Mouse (Mus musculus) midbrain, embryonic 16.5 days (tissue): Measurements from ENCODE around the gene Celf5. TPM values are rescaled to one million over a fixed set of nuclear protein-coding genes. Genes with fewer than 3 reads are reported as not detected.
A peak's percentile ranks its signal among the peaks of the same experiment; 100 is the strongest.
"Not testable (repeated sequence)": the region's sequence is repeated elsewhere in the genome, so short reads cannot be mapped to it uniquely, and the experiment has no call there.

Source experiments
- ATAC-seq: fragments of 200-750 bp; cut with Nextera tagmentation; 2 replicates; pipeline ENCODE4 v1.8.0; 2017; ENCODE audit warnings: moderate TSS enrichment
- H3K27ac ChIP-seq: fragments of 300-500 bp; sonication (generic); 2 replicates; pipeline ENCODE4 v1.5.1; 2014; ENCODE audit warnings: mild to moderate bottlenecking, low read length, mixed read lengths
- H3K27me3 ChIP-seq: fragments of 300-500 bp; sonication (generic); 2 replicates; pipeline ENCODE4 v1.6.1; 2014; ENCODE audit warnings: low read depth, low read length, mixed read lengths; ENCODE audit not compliant: control insufficient read depth, insufficient read depth
- H3K36me3 ChIP-seq: fragments of 300-500 bp; sonication (generic); 2 replicates; pipeline ENCODE4 v1.6.1; 2014; ENCODE audit warnings: mild to moderate bottlenecking, low read length, moderate library complexity, mixed read lengths; ENCODE audit not compliant: control insufficient read depth, insufficient read depth
- H3K4me1 ChIP-seq: fragments of 300-500 bp; sonication (generic); 2 replicates; pipeline ENCODE4 v1.6.1; 2014; ENCODE audit warnings: mild to moderate bottlenecking, low read length, mixed read lengths; ENCODE audit not compliant: control insufficient read depth, insufficient read depth
- H3K4me2 ChIP-seq: fragments of 300-500 bp; sonication (generic); 2 replicates; pipeline ENCODE4 v1.6.1; 2014; ENCODE audit warnings: mild to moderate bottlenecking, low read length, mixed read lengths
- H3K4me3 ChIP-seq: fragments of 300-500 bp; sonication (generic); 2 replicates; pipeline ENCODE4 v1.5.1; 2014; ENCODE audit warnings: low read depth, mild to moderate bottlenecking, low read length, moderate library complexity, mixed read lengths
- H3K9ac ChIP-seq: fragments of 300-500 bp; sonication (generic); 2 replicates; pipeline ENCODE4 v1.6.1; 2014; ENCODE audit warnings: low read depth, low read length, mixed read lengths
- H3K9me3 ChIP-seq: fragments of 300-500 bp; sonication (generic); replicated peaks from 2 replicates; pipeline ENCODE4 v1.6.1; 2014; ENCODE audit warnings: mild to moderate bottlenecking, low read length, mixed read lengths; ENCODE audit not compliant: control insufficient read depth, poor library complexity, severe bottlenecking
- WGBS: fragments of 180-500 bp; shearing (Covaris S2); extraction: QIAGEN DNeasy Blood & Tissue Kit; methylation state at CpG from one replicate; pipeline ENCODE4 v1.1.7; 2014; 5-methylcytosine and 5-hydroxymethylcytosine counted together
- polyA plus RNA-seq: library from polyadenylated mRNA; unstranded; fragments of >200 nt; fragmentation: Nextera tagmentation; extraction: Ambion mirVana; gene quantifications from 2 replicates; pipeline ENCODE4 v1.2.1, GENCODE M21; 2015

Celf5 gene
- polyA plus RNA-seq, 1 experiment from 2014 or later = 88.3 TPM

DNA sequence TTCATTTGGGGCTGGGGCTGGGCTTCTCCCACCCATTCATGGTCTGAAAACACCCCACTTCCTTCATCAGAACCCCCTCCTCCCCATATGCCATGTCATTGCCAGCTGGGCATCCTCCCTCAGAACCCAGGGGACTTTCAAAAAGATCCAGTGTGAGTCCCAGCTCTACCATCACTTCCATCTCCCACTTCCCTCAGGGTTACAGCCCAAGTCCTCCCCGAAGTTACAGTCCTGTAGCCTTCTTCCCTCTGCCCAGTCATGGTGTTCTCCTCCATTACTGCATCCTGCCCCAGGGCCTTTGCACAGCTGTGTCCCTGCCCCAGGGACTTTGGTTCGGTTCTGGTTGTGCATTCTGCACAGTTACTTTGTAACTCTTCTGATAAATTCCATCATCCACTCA, 28.4 kb downstream of the Celf5 start:
- no peak overlapping the region for H3K4me3 ChIP-seq
- H3K4me2 ChIP-seq = no peak overlapping the region
- WGBS = 74% methylated on average over 2 of the region's 2 CpGs
- H3K9me3 ChIP-seq = no peaks in the 10 kb centered on the region
- no peak overlapping the region for H3K27ac ChIP-seq
- H3K36me3 ChIP-seq = no peaks in the 10 kb centered on the region
- H3K27me3 ChIP-seq = peaks cover 53% of the 10 kb centered on the region
- no peak for ATAC-seq
- H3K4me1 ChIP-seq = no peaks in the 10 kb centered on the region
- no peak overlapping the region for H3K9ac ChIP-seq

- Histone ChIP-seq H3K4me3 (no peak overlapping the region), H3K27me3 (peaks cover 56% of the 10 kb centered on the region), H3K9ac (no peak overlapping the region), H3K27ac (no peak overlapping the region), H3K36me3 (no peaks in the 10 kb centered on the region), H3K4me1 (no peaks in the 10 kb centered on the region), H3K9me3 (no peaks in the 10 kb centered on the region), H3K4me2 (no peak overlapping the region)
- 6% methylated on average over 14 of the region's 14 CpGs for WGBS
- ATAC-seq = no peak
Observed at GRCm38 (mm10) chr10:81452947-81453288, 29.6 kb downstream of the Celf5 start.

GRCm38 (mm10) chr10:81452237-81452946, 30.1 kb downstream of the Celf5 start:
- ATAC-seq = no peak
- Histone ChIP-seq H3K9ac (0 out of 2 replicates have a peak overlapping the region, but pooled peaks have one; percentile 34), H3K27me3 (peaks cover 56% of the 10 kb centered on the region), H3K9me3 (no peaks in the 10 kb centered on the region), H3K27ac (no peak overlapping the region), H3K4me3 (no peak overlapping the region), H3K4me1 (no peaks in the 10 kb centered on the region), H3K36me3 (no peaks in the 10 kb centered on the region), H3K4me2 (no peak overlapping the region)
- WGBS = 8% methylated on average over 36 of the region's 36 CpGs

DNA sequence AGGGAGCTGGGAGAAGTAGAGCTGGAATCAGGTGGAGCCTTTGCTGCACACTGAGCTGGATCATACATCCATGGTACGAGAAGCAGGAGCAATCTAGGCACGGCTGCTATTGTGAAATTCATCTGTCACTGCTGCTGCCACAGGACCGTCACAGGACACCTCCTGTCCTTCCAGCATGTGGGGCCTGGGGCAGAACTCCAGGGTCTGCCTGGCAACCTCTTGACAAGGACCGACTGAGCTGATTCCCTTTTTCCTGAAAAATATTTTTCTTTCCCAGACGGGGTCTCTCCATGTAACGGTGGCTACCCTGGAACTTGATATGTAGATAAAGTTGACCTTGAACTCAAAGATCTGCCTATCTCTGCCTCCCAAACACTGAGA, 31.2 kb downstream of the Celf5 start:
- Histone ChIP-seq H3K9me3 (no peaks in the 10 kb centered on the region), H3K27me3 (peaks cover 53% of the 10 kb centered on the region), H3K27ac (no peak overlapping the region), H3K9ac (0 out of 2 replicates have a peak overlapping the region, but pooled peaks have one; percentile 25), H3K4me2 (no peak overlapping the region), H3K4me1 (no peaks in the 10 kb centered on the region), H3K36me3 (no peaks in the 10 kb centered on the region), H3K4me3 (no peak overlapping the region)
- no peak for ATAC-seq
- WGBS = 69% methylated on average over 6 of the region's 6 CpGs

DNA sequence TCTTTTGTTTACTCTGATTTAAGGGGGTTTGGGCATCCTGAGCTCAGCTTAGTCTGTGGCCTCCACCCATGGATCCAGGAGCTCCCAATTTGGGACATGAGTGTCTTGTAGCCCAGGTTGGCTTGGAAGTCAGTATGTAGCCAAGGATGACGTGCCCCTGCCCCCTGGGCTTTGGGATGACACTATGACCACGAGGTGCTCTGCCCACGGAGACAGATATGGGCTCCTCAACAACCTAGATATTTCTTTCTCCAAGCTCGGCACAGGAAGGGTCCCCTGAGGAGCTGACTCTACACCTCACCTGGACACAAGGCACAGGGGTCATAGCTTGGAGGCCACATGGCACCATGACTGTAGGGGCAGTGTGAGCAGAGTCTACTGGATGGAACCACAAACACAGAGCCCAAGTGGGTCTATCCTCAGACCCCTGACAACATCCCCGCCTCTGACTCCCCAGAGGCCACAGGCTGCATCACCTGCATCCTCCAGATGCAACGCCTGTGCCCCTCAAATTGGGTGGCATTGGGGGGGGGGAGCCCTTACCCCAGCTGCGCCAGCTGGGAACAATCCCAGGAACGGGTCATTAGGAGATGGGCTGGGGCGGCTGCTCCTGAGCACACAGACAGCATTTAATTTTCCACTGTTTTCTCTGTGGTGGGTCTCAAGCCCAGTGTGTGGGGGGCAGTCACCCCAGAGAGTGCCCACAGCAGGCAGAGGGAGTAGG, 31.7 kb downstream of the Celf5 start:
- no peaks in the 10 kb centered on the region for H3K9me3 ChIP-seq
- peaks cover 50% of the 10 kb centered on the region for H3K27me3 ChIP-seq
- no peak overlapping the region for H3K9ac ChIP-seq
- H3K27ac ChIP-seq = no peak overlapping the region
- no peak overlapping the region for H3K4me3 ChIP-seq
- no peaks in the 10 kb centered on the region for H3K4me1 ChIP-seq
- 66% methylated on average over 9 of the region's 9 CpGs for WGBS
- ATAC-seq = peak; percentile 5; the same call in 1 of the 2 replicates
- H3K4me2 ChIP-seq = no peak overlapping the region
- H3K36me3 ChIP-seq = no peaks in the 10 kb centered on the region

- Histone ChIP-seq H3K27ac (no peak overlapping the region), H3K36me3 (no peaks in the 10 kb centered on the region), H3K4me1 (no peaks in the 10 kb centered on the region), H3K4me2 (no peak overlapping the region), H3K4me3 (no peak overlapping the region), H3K9me3 (no peaks in the 10 kb centered on the region), H3K27me3 (peaks cover 45% of the 10 kb centered on the region), H3K9ac (no peak overlapping the region)
- 4% methylated on average over 7 of the region's 7 CpGs for WGBS
- ATAC-seq = peak; percentile 66; the same call in 1 of the 2 replicates
Observed at GRCm38 (mm10) chr10:81450140-81450539, 32.4 kb downstream of the Celf5 start.

DNA sequence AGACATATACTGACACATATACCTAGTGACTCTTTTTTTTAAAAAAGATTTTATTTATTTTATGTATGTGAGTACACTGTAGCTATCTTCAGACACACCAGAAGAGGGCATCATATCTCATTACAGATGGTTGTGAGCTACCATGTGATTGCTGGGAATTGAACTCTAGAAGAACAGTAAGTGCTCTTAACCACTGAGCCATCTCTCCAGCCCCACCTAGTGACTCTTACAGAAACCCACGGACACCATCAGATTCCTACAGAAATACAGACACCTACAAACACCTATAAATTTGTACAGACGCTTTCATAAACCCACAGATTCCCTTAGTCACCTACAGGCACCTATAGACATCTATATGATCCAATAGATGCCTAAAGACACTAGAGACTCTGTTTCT, 37.0 kb downstream of the Celf5 start:
- not testable (repeated sequence) for ATAC-seq
- 43% methylated on average over 2 of the region's 2 CpGs for WGBS

GRCm38 (mm10) chr10:81441019-81441418, 41.5 kb downstream of the Celf5 start:
- Histone ChIP-seq H3K4me1 (no peaks in the 10 kb centered on the region), H3K27ac (no peak overlapping the region), H3K4me2 (no peak overlapping the region), H3K36me3 (no peaks in the 10 kb centered on the region), H3K4me3 (no peak overlapping the region), H3K27me3 (peaks cover 5% of the 10 kb centered on the region), H3K9me3 (no peaks in the 10 kb centered on the region), H3K9ac (no peak overlapping the region)
- no peak for ATAC-seq

More for the DNA sequence above, 37.0 kb downstream of the Celf5 start:
- not testable (repeated sequence) for H3K4me2 ChIP-seq, H3K27ac ChIP-seq, H3K4me1 ChIP-seq, H3K4me3 ChIP-seq, H3K27me3 ChIP-seq, H3K9me3 ChIP-seq, H3K9ac ChIP-seq, H3K36me3 ChIP-seq

- ATAC-seq = no peak
- H3K27me3 ChIP-seq = no peaks in the 10 kb centered on the region; the same call in 1 of the 2 replicates
- no peaks in the 10 kb centered on the region for H3K36me3 ChIP-seq
- no peak overlapping the region for H3K4me2 ChIP-seq
- peaks cover 15% of the 10 kb centered on the region for H3K4me1 ChIP-seq
- H3K9ac ChIP-seq = no peak overlapping the region
- 61% methylated on average over 3 of the region's 3 CpGs for WGBS
- peak overlapping the region; percentile 66 for H3K27ac ChIP-seq
- H3K9me3 ChIP-seq = no peaks in the 10 kb centered on the region
- no peak overlapping the region for H3K4me3 ChIP-seq
Observed at GRCm38 (mm10) chr10:81435436-81435835, 47.1 kb downstream of the Celf5 start.
